Mouse (Mus musculus) cerebellum, postnatal 10 days (tissue): ENCODE measurements around the gene Gid4.
"Not testable (repeated sequence)": the region's sequence is repeated elsewhere in the genome, so short reads cannot be mapped to it uniquely, and the experiment has no call there.

Experiments
- DNase-seq, 2 experiments: peaks; one replicate each; pipeline ENCODE4 v3.0.0; 2021; ENCODE audit warnings: mixed read lengths in 2 of 2

The Gid4 gene

DNA sequence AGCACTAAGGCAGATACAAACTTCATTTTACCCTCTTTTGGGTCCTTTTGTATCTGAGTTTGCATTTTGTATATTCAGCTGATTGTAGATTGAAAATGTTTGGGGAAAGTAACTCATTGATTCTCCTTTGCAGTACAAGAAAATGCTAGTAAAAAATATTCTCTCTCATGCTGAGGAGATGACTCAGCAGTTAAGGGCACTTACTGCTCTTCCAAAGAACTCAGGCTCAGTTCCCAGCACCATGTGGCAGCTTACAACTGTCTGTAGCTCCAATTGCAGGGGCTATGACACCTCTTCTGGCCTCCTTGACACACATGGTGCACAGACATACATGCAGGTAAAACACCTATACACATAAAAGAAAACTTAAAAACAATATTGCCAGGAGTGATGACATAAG is 16.6 kb downstream of the Gid4 start:
- no peak for DNase-seq

- no peak for DNase-seq
Measured at GRCm38 (mm10) chr11:60435133-60435532, 18.2 kb downstream of the Gid4 start.

DNA sequence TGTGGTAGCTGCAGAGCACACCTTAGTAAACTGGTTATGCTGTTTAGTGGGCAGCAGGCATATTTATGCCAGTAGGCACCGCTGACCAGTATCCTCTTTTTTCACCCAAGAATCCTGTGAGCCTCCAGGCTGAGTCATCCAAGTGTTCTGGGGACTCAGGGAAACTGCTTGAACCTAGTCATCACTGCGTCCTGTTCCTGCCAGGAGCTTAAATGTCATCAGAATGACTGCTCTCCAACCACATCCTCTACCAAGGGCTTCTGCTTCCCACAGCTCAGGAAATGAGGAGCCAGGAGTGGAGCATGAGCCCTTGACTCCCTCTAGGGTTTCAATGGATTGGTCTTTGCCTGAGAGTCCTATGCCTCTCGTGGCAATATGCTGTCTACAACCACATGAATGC is 19.7 kb downstream of the Gid4 start:
- DNase-seq: no peak

DNA sequence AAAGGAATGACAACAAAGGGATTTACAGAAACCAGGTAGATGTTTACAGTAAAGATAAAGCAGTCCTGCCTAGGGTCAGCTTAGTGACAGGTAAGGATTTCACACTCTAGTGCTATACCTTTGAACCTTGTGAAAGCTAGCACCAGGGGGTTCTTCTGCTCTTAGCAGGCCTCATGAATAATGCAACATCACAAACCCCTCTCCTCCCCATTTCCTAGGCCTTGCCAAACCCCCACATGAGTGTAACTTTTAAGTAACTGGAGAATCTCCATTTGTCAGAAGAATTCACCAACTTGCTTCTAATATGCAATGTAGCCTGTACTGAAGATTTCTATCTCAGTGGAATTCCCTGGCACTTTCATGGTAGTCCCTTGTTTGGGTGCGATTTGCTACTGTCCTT is 22.7 kb downstream of the Gid4 start:
- DNase-seq: not testable (repeated sequence)

DNA sequence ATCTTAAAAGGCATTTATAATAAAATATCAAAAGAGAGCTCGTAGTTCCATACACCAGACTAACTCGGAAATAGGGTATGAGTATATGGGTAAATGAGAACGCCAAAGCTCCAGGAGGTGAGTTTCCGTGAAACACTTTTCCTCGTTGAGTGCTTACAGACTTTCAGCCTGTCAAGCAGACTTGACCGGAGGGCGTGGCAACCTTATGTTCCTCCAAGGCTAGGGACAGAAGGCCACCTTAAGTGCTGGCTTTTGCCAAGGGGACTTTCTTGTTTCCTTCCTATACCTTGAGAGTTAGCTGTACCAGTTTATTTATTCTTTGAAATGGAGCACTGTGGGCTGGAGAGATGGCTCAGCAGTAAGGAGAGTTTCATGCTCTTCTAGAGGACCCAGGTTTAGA is 23.2 kb downstream of the Gid4 start:
- DNase-seq: no peak

DNA sequence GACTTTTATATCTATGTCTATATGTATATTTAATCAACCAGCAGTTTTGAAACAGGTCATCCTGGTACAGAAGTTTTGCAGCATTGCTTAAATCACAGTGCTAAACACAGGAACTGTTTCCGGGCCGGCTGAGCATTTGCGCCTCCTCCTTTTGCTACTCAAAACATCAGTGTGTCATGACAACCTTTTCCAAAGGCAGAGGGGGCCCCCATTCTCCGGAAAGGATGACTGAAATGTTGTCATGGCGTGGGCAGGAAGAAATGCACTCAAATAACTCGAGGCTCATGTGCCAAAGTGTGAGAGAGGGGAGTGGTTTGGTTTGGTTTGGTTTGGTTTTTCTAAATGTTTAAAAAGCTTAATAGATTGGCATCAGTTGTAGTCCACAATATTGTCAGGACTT is 26.0 kb downstream of the Gid4 start:
- DNase-seq: no peak

GRCm38 (mm10) chr11:60444007-60444406 is 27.1 kb downstream of the Gid4 start:
- no peak for DNase-seq

- peak; percentile 92 to 94 for DNase-seq
Measured at GRCm38 (mm10) chr11:60454080-60454744, 37.3 kb downstream of the Gid4 start, which contains the start of gene Drg2. TSS of gene Drg2 (plus strand) at chr11:60454591.

- DNase-seq: peak in 1 of 2 experiments; percentile 38
Measured at GRCm38 (mm10) chr11:60454745-60455087, 37.8 kb downstream of the Gid4 start.

- peak in 1 of 2 experiments; percentile 25 for DNase-seq
Measured at GRCm38 (mm10) chr11:60457973-60458372, 41.0 kb downstream of the Gid4 start.

DNA sequence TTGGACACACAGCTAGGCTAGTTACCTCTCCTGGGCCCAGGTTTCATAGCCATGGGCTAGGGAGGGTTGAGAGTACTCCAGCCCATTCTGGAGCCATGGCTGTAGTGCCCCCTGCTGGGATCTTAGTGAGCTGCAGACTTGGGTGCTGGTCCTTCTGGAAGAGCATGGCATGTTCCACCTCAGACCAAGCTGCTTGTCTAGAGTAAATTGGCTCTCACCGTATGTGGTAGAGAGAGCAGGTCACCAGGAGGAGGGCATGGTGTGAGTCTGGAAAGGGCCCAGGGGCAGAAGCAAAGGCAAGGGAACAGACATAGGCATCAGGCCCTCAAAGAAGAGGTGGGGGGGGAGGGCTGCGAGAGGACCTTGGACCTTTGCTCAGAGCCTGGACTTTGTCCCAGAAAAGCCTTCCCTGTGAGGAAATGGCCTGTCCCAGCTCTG is 49.0 kb downstream of the Gid4 start:
- peak; percentile 39 to 49 for DNase-seq

DNA sequence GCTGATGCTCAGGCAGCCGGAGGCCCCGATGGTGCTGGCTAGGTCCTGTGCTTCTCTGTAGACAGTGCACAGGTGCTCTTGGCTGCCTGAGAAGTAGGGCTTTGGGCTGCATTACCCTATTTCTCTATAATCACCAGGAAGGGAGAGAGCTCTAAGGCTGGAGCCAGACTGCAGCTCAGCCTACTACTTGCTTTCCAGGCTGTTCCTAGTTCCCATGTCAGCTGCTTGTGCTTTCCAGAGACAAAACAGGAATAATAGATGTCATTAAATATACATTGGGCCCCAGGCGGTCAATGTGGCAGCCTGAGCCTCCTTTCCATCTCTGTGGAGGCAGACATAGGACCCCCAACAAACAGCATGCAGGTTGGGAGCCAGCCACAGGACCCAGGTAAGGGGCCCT is 52.1 kb downstream of the Gid4 start, which contains the start of gene Myo15:
Myo15 (plus strand) TSS at position 301 of the 400 bp plus-strand sequence.
- DNase-seq: no peak

- DNase-seq: peak in 1 of 2 experiments; percentile 25
Measured at GRCm38 (mm10) chr11:60470743-60471142, 53.8 kb downstream of the Gid4 start.

- DNase-seq: no peak
Measured at GRCm38 (mm10) chr11:60474534-60474933, 57.6 kb downstream of the Gid4 start.

GRCm38 (mm10) chr11:60475668-60476362 is 58.9 kb downstream of the Gid4 start:
- no peak for DNase-seq

DNA sequence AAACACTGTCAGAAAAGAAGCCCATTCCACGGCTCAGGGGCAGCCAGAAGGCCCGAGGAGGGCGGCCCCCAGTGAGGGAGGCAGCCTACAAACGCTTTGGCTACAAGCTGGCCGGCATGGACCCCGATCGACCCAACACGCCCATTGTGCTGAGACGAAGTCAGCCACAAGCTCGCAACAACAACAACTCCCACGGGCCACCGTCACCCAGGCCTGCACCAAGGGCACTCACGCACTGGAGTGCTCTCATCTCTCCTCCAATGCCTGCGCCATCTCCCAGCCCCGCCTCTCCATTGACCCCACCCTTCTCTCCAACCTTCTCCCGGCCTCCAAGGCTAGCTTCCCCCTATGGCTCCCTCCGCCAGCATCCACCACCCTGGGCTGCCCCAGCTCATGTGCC is 61.2 kb downstream of the Gid4 start:
- no peak for DNase-seq

GRCm38 (mm10) chr11:60486267-60486666 is 69.3 kb downstream of the Gid4 start:
- no peak for DNase-seq

DNA sequence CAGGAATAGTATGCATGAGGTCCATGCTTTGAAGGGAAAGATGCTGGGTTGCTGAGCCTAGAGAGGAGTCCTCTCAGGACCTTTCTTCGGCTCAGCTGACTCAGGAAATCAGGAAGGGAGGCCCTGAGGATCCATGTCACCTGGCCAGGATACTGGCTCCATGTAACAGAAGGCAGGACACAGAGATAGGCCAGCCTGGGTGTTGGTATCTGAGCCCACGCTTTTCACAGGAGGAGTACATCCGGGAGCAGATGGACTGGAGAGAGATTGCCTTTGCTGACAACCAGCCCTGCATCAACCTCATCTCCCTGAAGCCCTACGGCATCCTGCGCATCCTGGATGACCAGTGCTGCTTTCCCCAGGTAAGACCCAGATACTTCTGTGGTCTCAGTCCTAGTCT is 75.8 kb downstream of the Gid4 start:
- DNase-seq: no peak

DNA sequence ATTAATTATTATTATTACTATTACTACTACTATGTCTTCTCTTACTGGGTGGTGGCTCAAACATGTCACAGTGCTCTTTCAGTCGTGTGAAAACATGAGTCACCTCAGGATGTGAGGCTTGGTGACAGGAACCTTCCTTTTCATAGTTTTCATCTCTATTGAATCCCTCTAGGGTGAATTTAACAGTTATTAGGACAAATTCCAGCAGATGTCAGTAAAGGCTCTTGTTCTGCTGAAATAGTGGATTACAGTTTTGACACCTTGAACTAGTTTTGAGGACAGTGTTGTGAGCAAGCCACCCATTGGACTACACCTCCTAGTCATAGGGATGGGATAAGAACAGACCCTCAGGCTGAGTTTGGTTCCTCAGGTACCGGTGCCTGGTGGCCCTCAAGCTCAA is 78.7 kb downstream of the Gid4 start:
- no peak for DNase-seq
